Mouse (Mus musculus): ENCODE results near the gene Slc51a.
"Not testable (repeated sequence)": the region's sequence is repeated elsewhere in the genome, so short reads cannot be mapped to it uniquely, and the experiment has no call there.

DNA sequence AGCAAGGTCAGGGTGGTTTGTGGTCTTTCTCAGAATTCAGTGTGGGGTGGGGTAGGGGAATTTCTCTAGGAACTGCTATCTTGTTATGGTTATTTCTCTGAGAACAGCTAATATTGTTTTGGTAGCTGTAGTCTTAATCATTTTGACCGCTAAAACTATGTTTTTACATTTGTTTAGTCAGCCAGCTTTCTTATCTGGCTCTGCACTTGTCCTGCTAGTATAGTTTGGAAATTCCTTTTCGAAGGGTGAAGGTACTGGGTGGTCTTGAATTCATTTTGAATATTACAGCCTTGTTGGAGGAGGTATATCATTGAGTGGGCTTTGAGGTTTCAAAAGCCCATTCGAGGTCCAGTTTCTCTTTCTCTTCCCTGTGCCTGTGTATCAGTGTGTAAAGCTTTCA lies 43.1 kb downstream of the Slc51a start:
- TF ChIP-seq CTCF, EP300 (IDR thresholded peaks at IDR 0.05; ENCODE audit: low read depth): not testable (repeated sequence)
